Mouse (Mus musculus) lung, postnatal 0 days (tissue): Measurements from ENCODE around the gene Ermard. TPM values are rescaled to one million over a fixed set of nuclear protein-coding genes. Genes with fewer than 3 reads are reported as not detected.
"Not testable (repeated sequence)": the region's sequence is repeated elsewhere in the genome, so short reads cannot be mapped to it uniquely, and the experiment has no call there.

ENCODE experiments used
- ATAC-seq: fragments of 200-750 bp; cut with Nextera tagmentation; 2 replicates; pipeline ENCODE4 v1.8.0; 2017; ENCODE audit warnings: moderate library complexity
- DNase-seq: peaks from one replicate; pipeline ENCODE4 v3.0.0-alpha.2; 2016; ENCODE audit warnings: low spot score
- H3K27ac ChIP-seq: fragments of 300-500 bp; sonication (generic); 2 replicates; pipeline ENCODE4 v1.5.1; 2014; ENCODE audit warnings: antibody characterized with exemption, mild to moderate bottlenecking, low read length, mixed read lengths
- H3K27me3 ChIP-seq: fragments of 300-500 bp; sonication (generic); replicated peaks from 2 replicates; pipeline ENCODE4 v1.6.1; 2014; ENCODE audit warnings: low read length, mixed read lengths; ENCODE audit not compliant: insufficient read depth
- H3K36me3 ChIP-seq: fragments of 300-500 bp; sonication (generic); 2 replicates; pipeline ENCODE4 v1.6.1; 2014; ENCODE audit warnings: low read length, mixed read lengths; ENCODE audit not compliant: insufficient read depth
- H3K4me1 ChIP-seq: fragments of 300-500 bp; sonication (generic); 2 replicates; pipeline ENCODE4 v1.6.1; 2014; ENCODE audit warnings: antibody characterized with exemption, low read depth, low read length, mixed read lengths; ENCODE audit not compliant: insufficient read depth
- H3K4me2 ChIP-seq: fragments of 300-500 bp; sonication (generic); replicated peaks from 2 replicates; pipeline ENCODE4 v1.6.1; 2014; ENCODE audit warnings: low read depth, mild to moderate bottlenecking, low read length, moderate library complexity, mixed read lengths
- H3K4me3 ChIP-seq: fragments of 300-500 bp; sonication (generic); 2 replicates; pipeline ENCODE4 v1.5.1; 2014; ENCODE audit warnings: low read depth, low read length
- H3K9ac ChIP-seq: fragments of 300-500 bp; sonication (generic); replicated peaks from 2 replicates; pipeline ENCODE4 v1.6.1; 2014; ENCODE audit warnings: low read depth, mild to moderate bottlenecking
- H3K9me3 ChIP-seq: fragments of 300-500 bp; sonication (generic); 2 replicates; pipeline ENCODE4 v1.6.1; 2016; ENCODE audit warnings: low read length, mixed read lengths
- WGBS: fragments of 180-500 bp; shearing (Covaris S2); extraction: QIAGEN DNeasy Blood & Tissue Kit; methylation state at CpG from one replicate; pipeline ENCODE4 v1.1.7; 2014; 5-methylcytosine and 5-hydroxymethylcytosine counted together
- polyA plus RNA-seq: library from polyadenylated mRNA; unstranded; fragments of >200 nt; fragmentation: Nextera tagmentation; extraction: Ambion mirVana; gene quantifications from 2 replicates; pipeline ENCODE4 v1.2.1, GENCODE M21; 2015

Ermard gene
- polyA plus RNA-seq, 1 experiment from 2014 or later = 49.6 TPM

DNA sequence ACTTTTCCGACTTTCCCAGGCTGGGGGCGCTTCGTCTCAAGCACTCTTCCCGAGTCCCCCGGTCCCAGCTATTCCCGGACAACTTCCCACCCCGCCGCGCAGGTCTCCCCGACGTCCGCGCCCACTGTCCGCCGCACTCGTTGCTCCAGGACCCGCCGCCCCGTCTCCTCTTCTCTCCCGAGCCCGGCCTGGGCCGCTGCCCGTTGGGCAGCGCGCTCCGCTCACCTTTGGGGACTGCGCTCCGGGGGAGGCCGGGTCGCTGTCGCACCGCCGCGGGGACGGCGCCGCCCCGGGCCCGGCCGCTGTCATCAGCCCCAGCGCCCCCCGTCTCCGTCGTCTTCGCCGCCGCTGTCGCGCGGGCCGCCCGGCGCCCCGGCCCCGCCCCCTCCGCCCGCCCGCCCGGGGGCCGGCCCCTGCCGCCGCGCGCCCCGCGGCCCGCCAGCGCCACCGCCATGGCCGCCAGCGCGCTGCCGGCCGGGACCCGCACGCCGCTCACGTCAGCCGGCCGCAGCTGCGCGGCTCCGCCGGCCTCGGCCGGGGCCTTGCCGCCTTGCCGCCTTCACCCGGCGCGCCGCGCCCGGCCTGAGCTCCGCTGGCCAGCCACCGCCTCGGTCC, 17.0 kb upstream of the Ermard start:
- not testable (repeated sequence) for H3K9me3 ChIP-seq, H3K27ac ChIP-seq, DNase-seq, H3K4me3 ChIP-seq, H3K27me3 ChIP-seq, H3K36me3 ChIP-seq, H3K4me2 ChIP-seq, H3K4me1 ChIP-seq, H3K9ac ChIP-seq
- ATAC-seq = peak; percentile 81
- no CpG with 5 or more reads among the region's 97 CpGs for WGBS

DNA sequence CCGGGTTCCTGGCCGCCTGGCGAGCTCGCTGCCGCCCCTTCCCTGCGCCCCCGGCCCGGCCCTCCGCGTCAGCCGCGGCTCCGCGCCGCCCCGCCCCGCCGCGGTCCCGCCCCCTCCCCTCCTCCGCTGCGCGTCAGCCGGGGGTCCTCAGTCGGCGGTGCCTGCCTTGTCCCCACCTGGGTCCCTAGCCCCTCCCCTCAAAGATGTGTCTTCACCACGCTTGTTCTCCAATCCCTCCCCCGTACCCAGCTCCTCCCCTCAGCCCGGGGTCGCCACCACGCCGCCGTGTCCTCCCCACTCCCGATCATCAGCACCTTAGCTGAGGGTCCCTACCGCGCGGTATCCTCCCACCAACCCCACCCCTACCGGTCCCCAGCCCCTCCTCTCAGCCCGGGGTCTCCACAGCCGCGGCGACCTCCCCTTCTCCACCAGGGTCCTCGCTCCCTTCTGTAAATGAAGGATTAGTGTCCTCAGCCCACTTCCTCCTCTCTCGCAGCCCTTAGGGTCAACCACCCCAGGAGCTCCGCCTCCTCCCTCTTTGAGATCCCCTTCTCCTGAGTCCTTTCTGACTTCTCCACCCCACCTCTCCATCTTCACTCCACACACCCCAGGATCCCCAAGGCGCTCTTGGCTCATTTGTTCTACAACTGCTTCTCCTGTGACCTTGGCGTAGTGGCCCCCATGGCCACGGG, 16.4 kb upstream of the Ermard start:
- DNase-seq, H3K27me3 ChIP-seq, H3K4me2 ChIP-seq, H3K4me3 ChIP-seq, H3K9ac ChIP-seq, H3K27ac ChIP-seq, H3K9me3 ChIP-seq, H3K36me3 ChIP-seq, H3K4me1 ChIP-seq: not testable (repeated sequence)
- peak; percentile 61 for ATAC-seq
- WGBS = no CpG with 5 or more reads among the region's 48 CpGs

GRCm38 (mm10) chr17:15025513-15025912, 15.5 kb upstream of the Ermard start:
- H3K4me3 ChIP-seq, DNase-seq, H3K9me3 ChIP-seq, H3K27ac ChIP-seq, H3K9ac ChIP-seq, H3K4me2 ChIP-seq, H3K36me3 ChIP-seq, H3K4me1 ChIP-seq, H3K27me3 ChIP-seq, ATAC-seq: not testable (repeated sequence)
- no CpG with 5 or more reads among the region's 6 CpGs for WGBS

GRCm38 (mm10) chr17:15031414-15031813, 9.6 kb upstream of the Ermard start:
- not testable (repeated sequence) for ATAC-seq, H3K9me3 ChIP-seq, H3K36me3 ChIP-seq, H3K4me3 ChIP-seq, H3K27ac ChIP-seq, H3K4me2 ChIP-seq, H3K9ac ChIP-seq, H3K4me1 ChIP-seq, DNase-seq, H3K27me3 ChIP-seq
- no CpG with 5 or more reads among the region's 4 CpGs for WGBS

GRCm38 (mm10) chr17:15040455-15040854, 553 bp upstream of the Ermard start:
- DNase-seq, H3K9ac ChIP-seq, H3K4me2 ChIP-seq, H3K4me1 ChIP-seq, H3K4me3 ChIP-seq, H3K36me3 ChIP-seq, H3K27me3 ChIP-seq, H3K9me3 ChIP-seq, H3K27ac ChIP-seq: not testable (repeated sequence)
- 0 out of 2 replicates have a peak, but pooled peaks have one; percentile 13 for ATAC-seq
- no CpG with 5 or more reads among the region's 3 CpGs for WGBS

DNA sequence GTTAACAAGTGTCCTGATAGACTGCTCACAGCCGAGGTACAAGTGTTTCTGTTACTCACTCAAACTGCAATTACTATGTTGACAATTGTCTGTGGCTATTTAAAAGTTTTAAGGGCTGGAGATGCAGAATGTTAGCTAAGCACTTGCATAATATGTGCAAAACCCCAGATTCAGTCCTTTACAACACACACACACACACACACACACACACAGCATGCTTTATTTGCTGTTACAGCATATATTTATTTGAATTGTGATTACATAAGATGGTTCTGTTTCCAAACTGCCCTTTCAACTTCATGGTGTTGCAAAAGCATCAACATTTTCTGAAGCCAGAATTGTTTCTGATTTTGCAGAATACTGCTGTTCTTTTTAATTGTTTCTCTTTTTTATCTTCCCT, 9.3 kb downstream of the Ermard start:
- H3K9ac ChIP-seq, H3K9me3 ChIP-seq, H3K27ac ChIP-seq, H3K4me1 ChIP-seq, DNase-seq, H3K36me3 ChIP-seq, H3K4me3 ChIP-seq, H3K4me2 ChIP-seq, H3K27me3 ChIP-seq: not testable (repeated sequence)
- peak; percentile 69 for ATAC-seq
- no CpG with 5 or more reads among the region's 1 CpGs for WGBS

DNA sequence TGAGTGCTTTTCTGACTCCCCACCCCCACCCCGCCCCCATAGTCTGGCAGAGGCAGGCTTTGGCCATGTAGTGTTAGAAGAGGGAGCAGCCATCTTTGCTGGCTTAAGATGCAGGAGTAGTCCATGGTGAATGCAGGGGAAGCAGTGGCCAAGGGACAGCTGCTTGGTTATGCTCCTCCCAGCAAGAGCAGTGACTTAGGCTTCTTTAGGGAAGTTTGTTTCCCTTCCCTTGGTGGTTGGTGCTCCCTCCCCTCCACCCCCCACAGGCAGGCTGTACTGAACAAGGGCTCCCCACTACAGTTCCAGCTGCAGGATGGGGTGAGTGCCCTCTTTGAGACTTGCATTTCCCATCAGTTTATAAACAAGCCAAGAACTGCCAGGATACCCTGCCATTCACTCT, 11.8 kb downstream of the Ermard start:
- ATAC-seq = peak; percentile 42
- not testable (repeated sequence) for H3K4me3 ChIP-seq, H3K27ac ChIP-seq, H3K27me3 ChIP-seq, H3K9ac ChIP-seq, DNase-seq, H3K4me1 ChIP-seq, H3K4me2 ChIP-seq, H3K9me3 ChIP-seq, H3K36me3 ChIP-seq
- 80% methylated on average over 1 of the region's 1 CpGs for WGBS

DNA sequence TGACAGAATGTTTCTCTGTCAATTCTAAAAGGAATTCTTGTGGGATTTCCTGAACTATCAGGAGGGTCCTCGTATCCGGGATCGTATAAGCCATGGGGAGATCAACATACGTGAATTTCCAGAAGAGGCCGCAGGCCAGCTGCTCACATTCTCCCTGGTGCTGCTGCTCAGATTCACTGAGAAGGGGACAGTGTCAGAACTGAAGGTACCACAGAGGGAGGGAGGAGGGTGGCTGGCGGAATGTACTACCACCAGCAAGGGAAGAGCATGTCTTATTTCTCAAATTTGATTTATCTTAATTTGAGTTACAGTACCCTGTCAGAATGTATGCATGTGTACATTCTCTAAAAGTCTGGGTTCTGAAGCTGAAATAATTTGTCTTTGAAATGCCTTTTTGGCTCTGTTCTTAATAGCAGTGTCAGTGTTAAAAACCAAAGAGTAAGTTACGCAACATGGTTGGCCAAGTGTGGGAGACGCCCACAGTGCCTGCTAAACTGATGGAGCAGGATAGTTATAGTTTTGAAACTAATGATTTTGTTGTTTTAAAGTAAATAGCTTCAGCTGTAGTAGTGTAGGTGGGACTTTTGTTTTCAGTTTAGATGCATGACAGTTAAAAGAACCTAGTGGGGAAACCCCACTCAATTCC, 12.3 kb downstream of the Ermard start:
- not testable (repeated sequence) for H3K4me3 ChIP-seq, H3K27ac ChIP-seq, H3K4me1 ChIP-seq, H3K27me3 ChIP-seq, H3K9me3 ChIP-seq, H3K9ac ChIP-seq, DNase-seq, H3K4me2 ChIP-seq, H3K36me3 ChIP-seq
- ATAC-seq = peak; percentile 58
- 78% methylated on average over 5 of the region's 8 CpGs for WGBS

- not testable (repeated sequence) for DNase-seq
These were observed 12.8 kb downstream of the Ermard start for GRCm38 (mm10) chr17:15053829-15054200.

More at GRCm38 (mm10) chr17:15053829-15054200, 12.8 kb downstream of the Ermard start:
- not testable (repeated sequence) for H3K9ac ChIP-seq, H3K4me3 ChIP-seq, ATAC-seq, H3K4me1 ChIP-seq, H3K9me3 ChIP-seq, H3K27me3 ChIP-seq, H3K27ac ChIP-seq, H3K36me3 ChIP-seq, H3K4me2 ChIP-seq
- 88% methylated on average over 12 of the region's 13 CpGs for whole genome bisulfite sequencing
